Mouse (Mus musculus) gastrocnemius, adult 2 months (tissue): ENCODE data around the gene Cln3. TPM values are rescaled to one million over a fixed set of nuclear protein-coding genes. Genes with fewer than 3 reads are reported as not detected.

ENCODE experiments used
- DNase-seq: peaks from one replicate; pipeline ENCODE4 v3.0.0; 2022
- H3K27ac ChIP-seq: fragments of 200-600 bp; 2 replicates; pipeline ENCODE4 v1.8.1; 2022; ENCODE audit warnings: mild to moderate bottlenecking
- H3K4me3 ChIP-seq: fragments of 200-600 bp; 2 replicates; pipeline ENCODE4 v1.8.1; 2022; ENCODE audit warnings: mild to moderate bottlenecking, moderate library complexity
- CTCF ChIP-seq: fragments of 200-600 bp; IDR thresholded peaks from 2 replicates; pipeline ENCODE4 v1.8.1; 2022; ENCODE audit warnings: antibody characterized with exemption, mild to moderate bottlenecking, moderate library complexity
- intact Hi-C: fragments of 180-260 bp; cut with DNase I; formaldehyde crosslinking; loops from one replicate; pipeline ENCODE4 v1.15.1; 2025
- microRNA-seq: library from miRNA; unstranded; fragments of <30 nt; microRNA quantifications from one replicate; pipeline ENCODE4 v1.2.0, GENCODE M21; 2021
- total RNA-seq, 2 experiments: library from RNA; stranded (reverse); gene quantifications; 2 replicates each; pipeline ENCODE4 v1.2.3; 2021

The Cln3 gene
- total RNA-seq, 2 experiments from 2014 or later: 9.1 to 13.4 TPM

DNA sequence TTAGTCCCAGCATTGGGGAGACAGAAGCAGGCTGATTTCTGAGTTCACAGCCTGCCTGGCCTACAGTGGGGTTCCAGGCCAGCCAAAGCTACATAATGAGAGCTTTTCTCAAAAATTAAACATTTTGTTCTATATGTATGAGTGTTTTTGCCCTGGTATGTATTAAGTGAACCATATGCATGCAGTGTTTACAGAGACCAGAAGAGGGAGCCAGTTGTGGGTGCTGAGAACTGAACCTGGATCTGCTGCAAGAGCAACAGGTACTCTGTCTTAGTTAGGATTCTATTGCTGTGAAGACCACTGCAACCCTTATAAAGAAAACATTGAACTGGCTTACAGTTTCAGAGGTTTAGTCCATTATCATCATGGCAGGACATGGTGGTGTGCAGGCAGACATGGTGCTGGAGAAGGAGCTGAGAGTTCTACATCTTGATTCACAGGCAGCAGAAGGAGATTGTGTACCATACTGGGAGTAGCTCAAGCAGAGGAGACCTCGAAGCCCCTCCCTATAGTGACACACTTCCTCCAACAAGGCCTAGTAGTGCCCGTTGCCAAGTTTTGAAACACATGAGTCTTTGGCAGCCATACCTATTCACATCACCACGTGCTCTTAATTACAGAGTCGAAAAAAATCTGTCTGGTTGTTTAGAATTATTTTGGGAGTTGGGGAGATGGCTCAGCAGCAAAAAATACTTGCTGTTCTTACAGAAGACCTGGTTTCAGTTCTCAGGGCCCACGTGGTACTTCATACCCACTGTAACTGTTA, 47.6 kb downstream of the Cln3 start:
- intact Hi-C loops: loop anchor here (2.0 kb wide), 1 partner anchor 155 kb away; no protein-coding TSS in a partner anchor
- DNase-seq: no peak
- H3K27ac ChIP-seq: no peak overlapping the region
- peak; percentile 59 for TF ChIP-seq CTCF
- H3K4me3 ChIP-seq: no peak overlapping the region

DNA sequence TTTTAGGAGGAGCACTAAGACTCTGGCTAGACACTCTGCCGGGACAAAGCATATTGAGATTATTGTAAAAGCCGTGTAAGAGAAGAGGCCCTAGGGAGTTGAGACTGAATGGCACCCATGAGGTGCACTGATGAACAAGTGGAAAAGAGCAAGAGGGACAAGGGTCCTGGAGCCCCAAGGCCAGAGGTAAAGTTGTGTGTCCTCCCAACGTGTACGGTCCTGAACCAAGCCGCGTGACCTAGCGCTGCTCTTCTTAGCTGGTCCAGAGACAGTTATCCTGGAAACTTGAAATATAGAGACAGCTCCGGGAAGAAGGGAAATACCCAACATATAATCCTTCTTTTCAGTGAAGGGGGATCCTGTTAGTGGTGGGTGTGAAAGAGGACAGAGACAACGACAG, 49.2 kb downstream of the Cln3 start:
- TF ChIP-seq CTCF: no peak
- Histone ChIP-seq H3K27ac (no peak overlapping the region), H3K4me3 (peak overlapping the region; percentile 68)
- no peak for DNase-seq
- intact Hi-C loops: loop anchor here (2.0 kb wide), 1 partner anchor 156 kb away; no protein-coding TSS in a partner anchor

DNA sequence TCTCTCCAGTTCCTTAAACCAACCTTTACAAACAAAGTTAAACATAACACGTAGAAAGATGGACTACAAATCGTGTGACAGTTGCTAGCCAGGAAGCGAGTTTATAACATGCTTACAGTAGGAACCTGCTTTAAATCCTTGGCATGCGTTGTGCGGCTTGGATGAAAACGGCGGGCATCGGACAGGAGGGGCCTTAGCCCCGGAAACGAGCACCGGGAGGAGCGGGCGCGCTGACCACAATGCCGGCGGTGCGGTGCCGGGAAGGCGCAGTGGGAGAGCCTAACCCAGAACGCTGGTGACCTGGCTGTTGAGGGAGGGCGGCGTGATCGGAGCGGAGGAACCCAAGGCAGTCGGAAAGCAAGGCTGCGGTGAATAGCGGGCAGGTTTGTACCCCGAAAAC, 49.9 kb downstream of the Cln3 start:
- intact Hi-C loops: loop anchor here (2.0 kb wide), 1 partner anchor 157 kb away; no protein-coding TSS in a partner anchor
- no peak for TF ChIP-seq CTCF
- H3K27ac ChIP-seq: no peak overlapping the region
- peak overlapping the region; percentile 68 for H3K4me3 ChIP-seq
- peak; percentile 32 for DNase-seq

DNA sequence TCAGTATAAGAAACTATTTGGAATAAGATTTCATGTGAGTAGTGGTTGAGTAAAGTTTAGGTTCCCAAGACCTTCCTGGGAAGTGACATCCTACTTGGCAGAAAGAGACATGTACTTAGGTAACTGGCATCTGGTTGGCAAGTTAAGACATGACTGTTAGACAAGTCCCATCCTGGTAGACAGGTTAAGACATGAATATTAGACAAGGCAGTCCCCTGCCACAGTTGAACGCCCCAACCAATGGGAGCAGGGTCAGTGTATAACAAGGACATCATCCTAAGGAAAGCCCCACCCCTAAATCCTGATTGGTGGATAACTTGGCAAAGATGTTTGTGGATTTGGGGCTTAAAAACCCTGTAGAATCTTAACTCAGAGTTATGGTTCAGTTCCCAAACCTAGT, 52.2 kb downstream of the Cln3 start:
- TF ChIP-seq CTCF: no peak
- H3K27ac ChIP-seq: no peak overlapping the region

DNA sequence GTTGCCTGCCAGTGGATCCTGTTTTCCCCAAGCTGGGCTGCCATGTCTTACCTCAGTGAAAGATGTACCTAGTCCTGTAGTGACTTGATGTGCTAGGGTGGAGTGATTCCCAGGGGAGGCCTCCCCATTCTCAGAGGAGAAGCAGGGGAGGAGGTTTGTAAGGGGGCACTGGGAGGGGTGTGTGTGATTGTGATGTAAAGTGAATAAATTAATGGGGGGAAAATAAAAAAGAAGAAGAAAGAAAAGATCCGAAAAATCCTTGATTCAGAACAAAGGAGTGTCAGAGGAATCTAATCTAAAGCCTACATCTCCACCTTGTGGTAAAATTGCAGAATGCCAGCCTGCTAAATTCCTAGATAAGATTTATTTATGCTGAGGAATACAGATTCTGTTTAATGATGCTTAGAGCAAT, 57.4 kb downstream of the Cln3 start:
- intact Hi-C loops: loop anchor here (2.0 to 5.0 kb wide), 2 partner anchors 47 to 206 kb away; no protein-coding TSS in a partner anchor
- TF ChIP-seq CTCF: peak; percentile 94
- no peak for DNase-seq
- Histone ChIP-seq H3K4me3 (no peak overlapping the region), H3K27ac (no peak overlapping the region)

More for the DNA sequence above, 52.2 kb downstream of the Cln3 start:
- H3K4me3 ChIP-seq: no peak overlapping the region
- DNase-seq: no peak
- intact Hi-C loops: no loop called here

DNA sequence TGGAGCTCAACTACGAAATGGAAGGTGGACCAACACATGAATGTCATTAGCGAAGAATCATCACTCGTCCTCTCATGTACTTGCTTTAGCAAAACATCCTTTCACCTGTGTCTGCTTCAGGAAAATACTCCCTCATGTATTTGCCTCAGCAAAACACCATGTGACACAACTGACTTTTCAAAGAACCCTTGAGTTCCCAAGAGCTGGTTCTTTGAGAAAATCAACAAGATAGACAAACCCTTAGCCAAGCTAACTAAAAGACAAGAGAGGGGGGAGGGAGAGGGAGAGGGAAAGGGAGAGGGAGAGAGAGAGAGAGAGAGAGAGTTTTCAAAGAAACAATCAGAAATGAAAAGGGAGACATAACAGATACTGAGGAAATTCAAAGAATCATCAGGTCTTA, 62.3 kb downstream of the Cln3 start:
- Histone ChIP-seq H3K4me3 (no peak overlapping the region), H3K27ac (no peak overlapping the region)
- intact Hi-C loops: no loop called here
- no peak for DNase-seq
- TF ChIP-seq CTCF: no peak

Small RNAs within 50 kb of the gene (microRNA-seq; reads per million reads assigned to microRNA genes)
- not detected for gene Mir7059

Other genes with a start within 250 kb of the Cln3 start
- not detected for gene Lat, start 216.2 kb downstream of the Cln3 start, total RNA-seq
- gene Spns1, start 208.4 kb downstream of the Cln3 start, total RNA-seq: 10 to 100 TPM; 26.9 to 28.2 TPM
- 1 to 10 TPM; 3.3 to 3.4 TPM for gene Nfatc2ip, start 189.1 kb downstream of the Cln3 start, total RNA-seq
- not detected for gene Cd19, start 170.9 kb downstream of the Cln3 start, total RNA-seq
- gene Rabep2, start 157.1 kb downstream of the Cln3 start, total RNA-seq: 10 to 100 TPM; 14.0 to 14.9 TPM
- over 10,000 TPM; 21,521 to 26,495 TPM for gene Atp2a1, start 122.7 kb downstream of the Cln3 start, total RNA-seq
- gene Sh2b1, start 110.4 kb downstream of the Cln3 start, total RNA-seq: 10 to 100 TPM; 43.0 to 48.1 TPM
- gene Tufm, start 98.5 kb downstream of the Cln3 start, total RNA-seq: 100 to 1,000 TPM; 111 to 141 TPM
- 10 to 100 TPM; 32.8 to 34.0 TPM for gene Atxn2l, start 82.4 kb downstream of the Cln3 start, total RNA-seq
- 100 to 1,000 TPM; 153 to 163 TPM for gene Eif3c, start 19.4 kb downstream of the Cln3 start, total RNA-seq
- gene Apobr, start 875 bp downstream of the Cln3 start, total RNA-seq: under 1 TPM; 0.38 to 0.78 TPM
- gene Il27, start 9.1 kb upstream of the Cln3 start, total RNA-seq: not detected
- 10 to 100 TPM in 1 of 2 experiments, 1 to 10 TPM in 1; 8.8 to 10.9 TPM for gene Nupr1, start 45.0 kb upstream of the Cln3 start, total RNA-seq
- 10 to 100 TPM; 30.0 to 34.1 TPM for gene Sgf29, start 63.5 kb upstream of the Cln3 start, total RNA-seq
- gene Sult1a1, start 90.6 kb upstream of the Cln3 start, total RNA-seq: 10 to 100 TPM; 16.6 to 16.8 TPM
- 10 to 100 TPM; 35.1 to 36.9 TPM for gene Bola2, start 109.6 kb upstream of the Cln3 start, total RNA-seq
- gene Slx1b, start 110.0 kb upstream of the Cln3 start, total RNA-seq: 1 to 10 TPM; 2.7 to 3.3 TPM
- 1 to 10 TPM; 2.3 to 2.4 TPM for gene Coro1a, start 122.0 kb upstream of the Cln3 start, total RNA-seq
- gene Mapk3, start 173.8 kb upstream of the Cln3 start, total RNA-seq: 10 to 100 TPM; 22.3 to 22.4 TPM
- 1 to 10 TPM in 1 of 2 experiments, under 1 TPM in 1; 0.67 to 1.3 TPM for gene Gdpd3, start 180.5 kb upstream of the Cln3 start, total RNA-seq
- gene Ypel3, start 191.1 kb upstream of the Cln3 start, total RNA-seq: 10 to 100 TPM; 74.6 to 93.1 TPM
- under 1 TPM; 0.42 to 0.48 TPM for gene Tbx6, start 195.7 kb upstream of the Cln3 start, total RNA-seq
- gene Ppp4c, start 206.7 kb upstream of the Cln3 start, total RNA-seq: 10 to 100 TPM; 22.8 to 25.7 TPM
- gene Fam57b, start 211.9 kb upstream of the Cln3 start, total RNA-seq: 10 to 100 TPM; 61.1 to 64.6 TPM
- gene 4930451I11Rik, start 245.8 kb upstream of the Cln3 start, total RNA-seq: not detected